In the genomic region with DNA sequence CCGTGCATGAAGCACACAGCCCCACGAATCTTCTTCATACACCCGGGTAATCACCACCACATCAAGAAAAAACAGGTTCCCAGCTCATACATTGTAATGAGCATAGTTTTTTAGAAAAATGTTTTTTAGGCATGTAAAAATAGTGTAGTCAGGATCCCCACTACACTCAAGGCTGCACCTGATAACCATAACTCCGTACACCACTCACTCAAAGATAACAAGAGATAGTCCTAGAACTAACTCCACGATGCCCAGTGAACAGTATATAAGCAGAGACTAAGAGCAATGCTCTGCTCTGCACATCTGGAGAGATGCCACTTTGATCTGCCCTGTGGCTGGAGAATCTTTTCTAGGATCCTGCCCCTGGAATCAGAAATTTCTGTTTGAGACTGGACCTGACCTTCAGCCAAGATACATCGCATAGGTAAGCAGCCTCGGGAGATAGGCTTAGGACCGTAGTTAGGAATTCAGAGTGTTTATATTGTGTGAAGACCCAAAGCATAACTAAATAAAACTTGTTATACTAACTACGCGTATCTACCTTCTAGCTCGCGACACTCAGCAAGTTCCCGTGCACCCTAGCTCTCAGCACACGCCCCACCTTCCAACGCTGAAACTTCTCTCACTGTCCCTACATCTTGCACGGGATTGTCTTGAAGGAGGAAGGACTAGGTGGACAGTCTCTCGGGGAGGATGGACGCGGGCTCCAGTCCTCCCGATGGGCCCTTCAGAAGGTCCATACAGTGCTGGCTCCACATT, we compare ENCODE assay signal across 8 mouse cellular contexts. TPM values are rescaled to one million over a fixed set of nuclear protein-coding genes. Genes with fewer than 3 reads are reported as not detected.
DNase-seq lines count a peak whose midpoint lies in the region; ATAC-seq and TF ChIP-seq lines count a peak whose summit lies in the region.

No protein-coding gene starts in this region.

- intact Hi-C loops in heart, adult 2 months (cut with DNase I), result no loop called here
- intact Hi-C loops in heart, postnatal 36 days (cut with DNase I), result no loop called here

- DNase-seq in heart, adult 2 months, result no peak
- DNase-seq in heart, postnatal 36 days, result no peak
- no peak for DNase-seq in limb, embryonic 11.5 days (ENCODE audit: low spot score)
- DNase-seq in testis, postnatal 14 days (ENCODE audit: low spot score), result no peak
- DNase-seq in frontal cortex, postnatal 25 days (ENCODE audit: low spot score in 2 of 2), result no peak

- H3K36me3 ChIP-seq in heart, adult 2 months (ENCODE audit: control insufficient read depth, insufficient read depth, low read length), result no peaks in the 10 kb centered on the region
- H3K36me3 ChIP-seq in C2C12 (ENCODE audit: control insufficient read depth, insufficient read depth), result no peaks in the 10 kb centered on the region
- H3K36me3 ChIP-seq in limb, embryonic 11.5 days (ENCODE audit: control insufficient read depth, insufficient read depth, low read length), result no peaks in the 10 kb centered on the region
- no peaks in the 10 kb centered on the region for H3K36me3 ChIP-seq in neural tube, embryonic 14.5 days (ENCODE audit: control insufficient read depth, insufficient read depth, low read length)

- H3K79me2 ChIP-seq in heart, adult 2 months (replicated peaks; ENCODE audit: control insufficient read depth, insufficient read depth, low read length), result peaks cover 1% of the 10 kb centered on the region; the same call in 1 of the 2 replicates
- H3K79me2 ChIP-seq in C2C12 (ENCODE audit: control insufficient read depth, insufficient read depth), result peaks cover 38% of the 10 kb centered on the region

- no peak for TF ChIP-seq CTCF in heart, adult 2 months (IDR thresholded peaks at IDR 0.05)
- TF ChIP-seq CTCF in C2C12 (IDR thresholded peaks at IDR 0.05; ENCODE audit: control insufficient read depth, insufficient read depth, insufficient read length), result no peak

- no peaks in the 10 kb centered on the region for H3K9me3 ChIP-seq in limb, embryonic 11.5 days (ENCODE audit: control insufficient read depth, low read length)
- H3K9me3 ChIP-seq in neural tube, embryonic 14.5 days (ENCODE audit: control insufficient read depth, low read length), result no peaks in the 10 kb centered on the region

- no peaks in the 10 kb centered on the region; the same call in 1 of the 2 replicates for H3K4me1 ChIP-seq in heart, adult 2 months (ENCODE audit: control insufficient read depth, insufficient read depth, low read length)
- 0 out of 2 replicates have a peak, but pooled peaks cover 3% of the 10 kb centered on the region for H3K4me1 ChIP-seq in limb, embryonic 11.5 days (ENCODE audit: control insufficient read depth, insufficient read depth, low read length)
- H3K4me1 ChIP-seq in neural tube, embryonic 14.5 days (ENCODE audit: control insufficient read depth, insufficient read depth, low read length), result peaks cover 9% of the 10 kb centered on the region

- no peak for TF ChIP-seq POLR2A in heart, adult 2 months (IDR thresholded peaks at IDR 0.05; ENCODE audit: insufficient read depth, low read depth, low read length)

- H3K27me3 ChIP-seq in heart, adult 2 months (ENCODE audit: control insufficient read depth, insufficient read depth, low read length), result no peaks in the 10 kb centered on the region
- H3K27me3 ChIP-seq in C2C12 (ENCODE audit: control insufficient read depth, insufficient read depth, insufficient read length), result no peaks in the 10 kb centered on the region
- H3K27me3 ChIP-seq in limb, embryonic 11.5 days (ENCODE audit: control insufficient read depth, insufficient read depth, low read length), result no peaks in the 10 kb centered on the region
- H3K27me3 ChIP-seq in neural tube, embryonic 14.5 days (ENCODE audit: control insufficient read depth, insufficient read depth, low read length), result peaks cover 3% of the 10 kb centered on the region; the same call in 1 of the 2 replicates

- peak overlapping the region; percentile 83 for H3K4me3 ChIP-seq in heart, adult 2 months
- H3K4me3 ChIP-seq in C2C12 (ENCODE audit: insufficient read depth, poor library complexity, severe bottlenecking), result peak overlapping the region; percentile 75
- H3K4me3 ChIP-seq in limb, embryonic 11.5 days (ENCODE audit: low read depth, low read length), result peak overlapping the region; percentile 96
- H3K4me3 ChIP-seq in neural tube, embryonic 14.5 days (ENCODE audit: low read depth, low read length), result peak overlapping the region; percentile 99

- peak overlapping the region; percentile 84 for H3K9ac ChIP-seq in heart, adult 2 months (ENCODE audit: low read depth, low read length)
- H3K9ac ChIP-seq in limb, embryonic 11.5 days (ENCODE audit: low read length), result peak overlapping the region; percentile 66
- H3K9ac ChIP-seq in neural tube, embryonic 14.5 days (replicated peaks; ENCODE audit: low read depth, low read length), result peak overlapping the region; percentile 73

- peaks cover 38% of the 10 kb centered on the region for H3K79me3 ChIP-seq in C2C12 (ENCODE audit: low read depth)

- peak overlapping the region; percentile 68 for H3ac ChIP-seq in C2C12 (ENCODE audit: control insufficient read depth, insufficient read length, low read depth)

- 11% methylated on average over 20 of the region's 20 CpGs for WGBS in heart, adult 2 months
- 18% methylated on average over 20 of the region's 20 CpGs for WGBS in limb, embryonic 11.5 days
- 19% methylated on average over 20 of the region's 20 CpGs for WGBS in neural tube, embryonic 14.5 days

- peak; percentile 56 for ATAC-seq in erythroid progenitor cell, adult 5-6 weeks (replicated peaks; ENCODE audit: low FRiP score, poor library complexity, severe bottlenecking)
- ATAC-seq in limb, embryonic 11.5 days (ENCODE audit: insufficient number of reproducible peaks, low FRiP score, low TSS enrichment, low read depth), result no peak
- ATAC-seq in neural tube, embryonic 14.5 days (ENCODE audit: low read depth), result no peak

- H3K27ac ChIP-seq in heart, adult 2 months, result peak overlapping the region; percentile 90
- no peak overlapping the region for H3K27ac ChIP-seq in limb, embryonic 11.5 days (replicated peaks; ENCODE audit: low read depth, low read length)
- H3K27ac ChIP-seq in neural tube, embryonic 14.5 days (ENCODE audit: low read depth, low read length), result peak overlapping the region; percentile 94

- no peak for TF ChIP-seq EP300 in heart, adult 2 months (IDR thresholded peaks at IDR 0.05; ENCODE audit: insufficient read depth, low read depth, low read length)

- H3K4me2 ChIP-seq in limb, embryonic 11.5 days (ENCODE audit: low read depth, severe bottlenecking), result peak overlapping the region; percentile 87
- H3K4me2 ChIP-seq in neural tube, embryonic 14.5 days (ENCODE audit: low read depth, low read length), result peak overlapping the region; percentile 95

TF ChIP-seq in C2C12, 6 proteins besides CTCF, POLR2A, EP300 and RAD21:
- TF ChIP-seq MAX (IDR thresholded peaks at IDR 0.05) (no peak), FOSL1 (IDR thresholded peaks at IDR 0.05; ENCODE audit: insufficient read depth, low read length, poor library complexity, severe bottlenecking) (no peak), MYOD1 (IDR thresholded peaks at IDR 0.05; ENCODE audit: control insufficient read depth, insufficient read length, low read depth) (no peak), CEBPB (IDR thresholded peaks at IDR 0.05; ENCODE audit: low read depth) (no peak), MYOG (IDR thresholded peaks at IDR 0.05; ENCODE audit: control insufficient read depth, extremely low read depth, insufficient read length) (no peak), USF1 (IDR thresholded peaks at IDR 0.05; ENCODE audit: low read depth) (no peak)

RNA-seq across cellular contexts. Expression of gene Far1, which starts 0.9 kb away (rescaled TPM):
- total RNA-seq in heart, adult 2 months (2021), result 10 to 100 TPM; 17.9 to 19.3 TPM
- 8.1 and 15.9 TPM in 2 replicates for polyA plus RNA-seq in heart, adult 2 months (2012; rRNA removed)
- total RNA-seq in heart, postnatal 36 days (2021), result 10 to 100 TPM; 18.7 to 24.3 TPM
- polyA plus RNA-seq in C2C12 (2012; fragmentation: generic; extraction: Trizol), result 13.9 TPM
- total RNA-seq in erythroid progenitor cell, adult 5-6 weeks (2015; ENCODE audit: low replicate concordance), result 154 and 179 TPM in 2 replicates
- total RNA-seq in erythroid progenitor cell, adult 5-6 weeks (2017; ENCODE audit: low replicate concordance), result 74.1 and 124 TPM in 2 replicates
- 79.4 and 85.2 TPM in 2 replicates for polyA plus RNA-seq in limb, embryonic 11.5 days (2014; fragmentation: Nextera tagmentation; extraction: Ambion mirVana)
- 67.8 and 79.1 TPM in 2 replicates for polyA plus RNA-seq in neural tube, embryonic 14.5 days (2014; fragmentation: Nextera tagmentation; extraction: Ambion mirVana)
